Mouse (Mus musculus): ENCODE results near the gene Esyt1. TPM values are rescaled to one million over a fixed set of nuclear protein-coding genes. Genes with fewer than 3 reads are reported as not detected.
"Not testable (repeated sequence)": the region's sequence is repeated elsewhere in the genome, so short reads cannot be mapped to it uniquely, and the experiment has no call there.

The Esyt1 gene
- polyA plus RNA-seq, 1 experiment from 2014 or later, result 19.4 TPM

- Histone ChIP-seq H3K36me3 (peaks cover 67% of the 10 kb centered on the region), H3K4me2 (no peak overlapping the region), H3K4me1 (replicated peaks) (no peaks in the 10 kb centered on the region), H3K4me3 (no peak overlapping the region), H3K27ac (no peak overlapping the region), H3K27me3 (no peaks in the 10 kb centered on the region), H3K9ac (no peak overlapping the region), H3K9me3 (replicated peaks) (no peaks in the 10 kb centered on the region)
- 47% methylated on average over 20 of the region's 20 CpGs for WGBS
- no peak for ATAC-seq (replicated peaks; ENCODE audit: insufficient number of reproducible peaks, insufficient read depth, low FRiP score, low read depth)
Observed at GRCm38 (mm10) chr10:128516029-128516428, 9.6 kb downstream of the Esyt1 start.

GRCm38 (mm10) chr10:128515044-128515443 is 10.6 kb downstream of the Esyt1 start:
- 75% methylated on average over 4 of the region's 4 CpGs for WGBS
- Histone ChIP-seq H3K4me1 (replicated peaks) (no peaks in the 10 kb centered on the region), H3K9ac (no peak overlapping the region), H3K9me3 (replicated peaks) (no peaks in the 10 kb centered on the region), H3K27me3 (no peaks in the 10 kb centered on the region), H3K4me3 (no peak overlapping the region), H3K4me2 (no peak overlapping the region), H3K36me3 (peaks cover 65% of the 10 kb centered on the region), H3K27ac (no peak overlapping the region)
- ATAC-seq (replicated peaks; ENCODE audit: insufficient number of reproducible peaks, insufficient read depth, low FRiP score, low read depth), result no peak

- Histone ChIP-seq H3K9me3 (replicated peaks) (no peaks in the 10 kb centered on the region), H3K9ac (no peak overlapping the region), H3K4me3 (no peak overlapping the region), H3K4me2 (no peak overlapping the region), H3K27me3 (no peaks in the 10 kb centered on the region), H3K4me1 (replicated peaks) (no peaks in the 10 kb centered on the region; the same call in 1 of the 2 replicates), H3K36me3 (peaks cover 51% of the 10 kb centered on the region), H3K27ac (no peak overlapping the region)
- WGBS, result 78% methylated on average over 12 of the region's 12 CpGs
- ATAC-seq (replicated peaks; ENCODE audit: insufficient number of reproducible peaks, insufficient read depth, low FRiP score, low read depth), result no peak
Observed at GRCm38 (mm10) chr10:128511761-128512160, 13.9 kb downstream of the Esyt1 start.

- H3K9me3 ChIP-seq (replicated peaks), result no peaks in the 10 kb centered on the region
- H3K27me3 ChIP-seq, result no peaks in the 10 kb centered on the region
- H3K36me3 ChIP-seq, result peaks cover 46% of the 10 kb centered on the region
- WGBS, result 83% methylated on average over 9 of the region's 9 CpGs
- H3K4me2 ChIP-seq, result no peak overlapping the region
- no peak for ATAC-seq (replicated peaks; ENCODE audit: insufficient number of reproducible peaks, insufficient read depth, low FRiP score, low read depth)
- H3K4me3 ChIP-seq, result no peak overlapping the region
- H3K27ac ChIP-seq, result no peak overlapping the region
- H3K9ac ChIP-seq, result no peak overlapping the region
- H3K4me1 ChIP-seq (replicated peaks), result no peaks in the 10 kb centered on the region; the same call in 1 of the 2 replicates
Observed at GRCm38 (mm10) chr10:128511189-128511588, 14.5 kb downstream of the Esyt1 start.

GRCm38 (mm10) chr10:128510301-128510700 is 15.4 kb downstream of the Esyt1 start:
- H3K9ac ChIP-seq, result no peak overlapping the region
- H3K27me3 ChIP-seq, result no peaks in the 10 kb centered on the region
- 81% methylated on average over 11 of the region's 11 CpGs for WGBS
- no peak overlapping the region for H3K27ac ChIP-seq
- H3K36me3 ChIP-seq, result peaks cover 38% of the 10 kb centered on the region
- H3K9me3 ChIP-seq (replicated peaks), result no peaks in the 10 kb centered on the region
- H3K4me3 ChIP-seq, result no peak overlapping the region
- no peak overlapping the region for H3K4me2 ChIP-seq
- ATAC-seq (replicated peaks; ENCODE audit: insufficient number of reproducible peaks, insufficient read depth, low FRiP score, low read depth), result no peak
- peaks cover under 1% of the 10 kb centered on the region for H3K4me1 ChIP-seq (replicated peaks)

- Histone ChIP-seq H3K4me1 (replicated peaks) (peaks cover 5% of the 10 kb centered on the region), H3K9me3 (replicated peaks) (no peaks in the 10 kb centered on the region), H3K36me3 (peaks cover 33% of the 10 kb centered on the region), H3K4me2 (no peak overlapping the region), H3K4me3 (no peak overlapping the region), H3K27ac (no peak overlapping the region), H3K9ac (no peak overlapping the region), H3K27me3 (no peaks in the 10 kb centered on the region)
- WGBS, result 79% methylated on average over 4 of the region's 4 CpGs
- ATAC-seq (replicated peaks; ENCODE audit: insufficient number of reproducible peaks, insufficient read depth, low FRiP score, low read depth), result no peak
Observed at GRCm38 (mm10) chr10:128509831-128510230, 15.8 kb downstream of the Esyt1 start.

GRCm38 (mm10) chr10:128509203-128509602 is 16.5 kb downstream of the Esyt1 start:
- Histone ChIP-seq H3K4me1 (replicated peaks) (peaks cover 11% of the 10 kb centered on the region), H3K36me3 (peaks cover 32% of the 10 kb centered on the region)
- 84% methylated on average over 9 of the region's 9 CpGs for WGBS

GRCm38 (mm10) chr10:128508260-128508659 is 17.4 kb downstream of the Esyt1 start:
- Histone ChIP-seq H3K27ac (no peak overlapping the region), H3K9me3 (replicated peaks) (no peaks in the 10 kb centered on the region), H3K27me3 (no peaks in the 10 kb centered on the region), H3K4me2 (no peak overlapping the region), H3K36me3 (peaks cover 32% of the 10 kb centered on the region), H3K9ac (no peak overlapping the region), H3K4me3 (no peak overlapping the region), H3K4me1 (replicated peaks) (peaks cover 14% of the 10 kb centered on the region)
- 75% methylated on average over 9 of the region's 9 CpGs for WGBS
- no peak for ATAC-seq (replicated peaks; ENCODE audit: insufficient number of reproducible peaks, insufficient read depth, low FRiP score, low read depth)

More at GRCm38 (mm10) chr10:128509203-128509602, 16.5 kb downstream of the Esyt1 start:
- ATAC-seq (replicated peaks; ENCODE audit: insufficient number of reproducible peaks, insufficient read depth, low FRiP score, low read depth), result no peak
- H3K9me3 ChIP-seq (replicated peaks), result no peaks in the 10 kb centered on the region
- H3K27me3 ChIP-seq, result no peaks in the 10 kb centered on the region
- H3K27ac ChIP-seq, result no peak overlapping the region
- no peak overlapping the region for H3K9ac ChIP-seq
- H3K4me3 ChIP-seq, result no peak overlapping the region
- no peak overlapping the region for H3K4me2 ChIP-seq

- Histone ChIP-seq H3K9ac (no peak overlapping the region), H3K27ac (no peak overlapping the region), H3K36me3 (peaks cover 17% of the 10 kb centered on the region), H3K4me3 (no peak overlapping the region), H3K9me3 (replicated peaks) (no peaks in the 10 kb centered on the region), H3K4me1 (replicated peaks) (peaks cover 14% of the 10 kb centered on the region), H3K4me2 (no peak overlapping the region), H3K27me3 (no peaks in the 10 kb centered on the region)
- 97% methylated on average over 14 of the region's 14 CpGs for WGBS
- ATAC-seq (replicated peaks; ENCODE audit: insufficient number of reproducible peaks, insufficient read depth, low FRiP score, low read depth), result no peak
Observed at GRCm38 (mm10) chr10:128505974-128506373, 19.7 kb downstream of the Esyt1 start.

- peaks cover 11% of the 10 kb centered on the region for H3K36me3 ChIP-seq
- H3K4me3 ChIP-seq; H3K9ac ChIP-seq; H3K27me3 ChIP-seq; H3K4me2 ChIP-seq; H3K27ac ChIP-seq; ATAC-seq (replicated peaks; ENCODE audit: insufficient number of reproducible peaks, insufficient read depth, low FRiP score, low read depth); H3K9me3 ChIP-seq (replicated peaks): not testable (repeated sequence)
- 79% methylated on average over 5 of the region's 5 CpGs for WGBS
- H3K4me1 ChIP-seq (replicated peaks), result peaks cover 14% of the 10 kb centered on the region
Observed at GRCm38 (mm10) chr10:128505371-128505667, 20.4 kb downstream of the Esyt1 start.

GRCm38 (mm10) chr10:128504641-128505370 is 20.9 kb downstream of the Esyt1 start:
- no peak for ATAC-seq (replicated peaks; ENCODE audit: insufficient number of reproducible peaks, insufficient read depth, low FRiP score, low read depth)
- H3K4me2 ChIP-seq, result no peak overlapping the region
- H3K4me1 ChIP-seq (replicated peaks), result peaks cover 17% of the 10 kb centered on the region
- no peak overlapping the region for H3K4me3 ChIP-seq
- no peaks in the 10 kb centered on the region for H3K27me3 ChIP-seq
- WGBS, result 59% methylated on average over 9 of the region's 9 CpGs
- H3K36me3 ChIP-seq, result peaks cover 8% of the 10 kb centered on the region; the same call in 1 of the 2 replicates
- H3K27ac ChIP-seq, result no peak overlapping the region
- H3K9ac ChIP-seq, result no peak overlapping the region
- H3K9me3 ChIP-seq (replicated peaks), result no peaks in the 10 kb centered on the region

GRCm38 (mm10) chr10:128504012-128504411 is 21.7 kb downstream of the Esyt1 start:
- WGBS, result 78% methylated on average over 3 of the region's 3 CpGs
- no peak overlapping the region for H3K4me2 ChIP-seq
- no peaks in the 10 kb centered on the region for H3K9me3 ChIP-seq (replicated peaks)

More at GRCm38 (mm10) chr10:128504012-128504411, 21.7 kb downstream of the Esyt1 start:
- Histone ChIP-seq H3K9ac (no peak overlapping the region), H3K27me3 (no peaks in the 10 kb centered on the region), H3K36me3 (peaks cover 1% of the 10 kb centered on the region; the same call in 1 of the 2 replicates), H3K4me3 (no peak overlapping the region), H3K27ac (no peak overlapping the region), H3K4me1 (replicated peaks) (peaks cover 20% of the 10 kb centered on the region)
- ATAC-seq (replicated peaks; ENCODE audit: insufficient number of reproducible peaks, insufficient read depth, low FRiP score, low read depth), result no peak
